Mouse (Mus musculus): ENCODE data around the gene Cldn10.

- TF ChIP-seq EP300 (IDR thresholded peaks at IDR 0.05; ENCODE audit: insufficient read depth, low read depth, low read length): no peak
- peak; percentile 26 for TF ChIP-seq CTCF (IDR thresholded peaks at IDR 0.05)
Observed at GRCm38 (mm10) chr14:118804351-118804750, 16.6 kb downstream of the Cldn10 start.

Data from heart, adult 2 months (tissue).